Mouse (Mus musculus) hindbrain, embryonic 15.5 days (tissue): Measurements from ENCODE around the gene Vmn1r77. TPM values are rescaled to one million over a fixed set of nuclear protein-coding genes. Genes with fewer than 3 reads are reported as not detected.
"Not testable (repeated sequence)": the region's sequence is repeated elsewhere in the genome, so short reads cannot be mapped to it uniquely, and the experiment has no call there.

Experiments
- ATAC-seq: fragments of 200-750 bp; cut with Nextera tagmentation; 2 replicates; pipeline ENCODE4 v1.8.0; 2017; ENCODE audit warnings: low read depth, moderate number of reproducible peaks, moderate TSS enrichment; ENCODE audit not compliant: low FRiP score
- H3K27ac ChIP-seq: fragments of 300-500 bp; sonication (generic); replicated peaks from 2 replicates; pipeline ENCODE4 v1.5.1; 2015; ENCODE audit warnings: mild to moderate bottlenecking, inconsistent platforms
- H3K27me3 ChIP-seq: fragments of 300-500 bp; sonication (generic); 2 replicates; pipeline ENCODE4 v1.6.1; 2015; ENCODE audit warnings: control low read depth, inconsistent platforms
- H3K36me3 ChIP-seq: fragments of 300-500 bp; sonication (generic); 2 replicates; pipeline ENCODE4 v1.6.1; 2015; ENCODE audit warnings: control low read depth, inconsistent platforms
- H3K4me1 ChIP-seq: fragments of 300-500 bp; sonication (generic); replicated peaks from 2 replicates; pipeline ENCODE4 v1.6.1; 2015; ENCODE audit warnings: control low read depth, inconsistent platforms
- H3K4me2 ChIP-seq: fragments of 300-500 bp; sonication (generic); 2 replicates; pipeline ENCODE4 v1.6.1; 2015; ENCODE audit warnings: moderate library complexity, mild to moderate bottlenecking, inconsistent platforms
- H3K4me3 ChIP-seq: fragments of 300-500 bp; sonication (generic); 2 replicates; pipeline ENCODE4 v1.5.1; 2015; ENCODE audit warnings: mild to moderate bottlenecking, inconsistent platforms
- H3K9ac ChIP-seq: fragments of 300-500 bp; sonication (generic); 2 replicates; pipeline ENCODE4 v1.6.1; 2015; ENCODE audit warnings: inconsistent platforms
- H3K9me3 ChIP-seq: fragments of 300-500 bp; sonication (generic); 2 replicates; pipeline ENCODE4 v1.6.1; 2016; ENCODE audit warnings: control low read depth, inconsistent platforms
- WGBS: fragments of 180-500 bp; shearing (Covaris S2); methylation state at CpG from one replicate; pipeline ENCODE4 v1.1.7; 2015; 5-methylcytosine and 5-hydroxymethylcytosine counted together
- polyA plus RNA-seq: library from polyadenylated mRNA; unstranded; fragments of >200 nt; fragmentation: Nextera tagmentation; extraction: Ambion mirVana; gene quantifications from 2 replicates; pipeline ENCODE4 v1.2.1, GENCODE M21; 2015

Vmn1r77 gene
- not detected in 2 replicates for polyA plus RNA-seq

GRCm38 (mm10) chr7:12036452-12036851 is at the start of gene Vmn1r77:
Gene Vmn1r77, plus strand, starts transcription at chr7:12036752.
- not testable (repeated sequence) for H3K36me3 ChIP-seq

GRCm38 (mm10) chr7:12011491-12011890 is 25.1 kb upstream of the Vmn1r77 start:
- not testable (repeated sequence) for H3K36me3 ChIP-seq, H3K27ac ChIP-seq, H3K4me1 ChIP-seq, H3K4me2 ChIP-seq, H3K9ac ChIP-seq, H3K4me3 ChIP-seq, H3K27me3 ChIP-seq
- 0 out of 2 replicates have a peak, but pooled peaks have one; percentile 51 for ATAC-seq
- 95% methylated on average over 5 of the region's 5 CpGs for WGBS
- H3K9me3 ChIP-seq = peaks cover 50% of the 10 kb centered on the region

More at GRCm38 (mm10) chr7:12036452-12036851, at the start of gene Vmn1r77:
- not testable (repeated sequence) for H3K27me3 ChIP-seq, H3K4me3 ChIP-seq, H3K27ac ChIP-seq, H3K9me3 ChIP-seq, H3K4me1 ChIP-seq, ATAC-seq, H3K4me2 ChIP-seq, H3K9ac ChIP-seq

DNA sequence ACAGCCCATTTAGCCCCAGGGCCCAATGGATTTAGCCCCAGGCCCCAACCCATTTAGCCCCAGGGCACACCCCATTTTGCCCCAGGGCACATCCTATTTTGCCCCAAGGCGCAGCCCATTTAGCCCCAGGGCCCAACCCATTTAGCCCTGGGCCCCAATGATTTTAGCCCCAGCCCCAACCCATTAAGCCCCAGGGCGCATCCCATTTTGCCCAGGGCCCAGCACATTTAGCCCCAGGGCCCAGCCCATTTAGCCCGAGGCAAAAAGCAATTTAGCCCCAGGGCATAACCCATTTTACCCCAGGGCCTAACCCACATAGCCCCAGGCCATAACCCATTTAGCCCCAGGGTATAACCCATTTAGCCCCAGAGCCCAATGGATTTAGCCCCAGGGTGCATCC is 24.2 kb upstream of the Vmn1r77 start:
- H3K4me1 ChIP-seq, H3K4me3 ChIP-seq, ATAC-seq, H3K27ac ChIP-seq, H3K36me3 ChIP-seq, H3K27me3 ChIP-seq, H3K4me2 ChIP-seq, H3K9ac ChIP-seq: not testable (repeated sequence)
- H3K9me3 ChIP-seq = peaks cover 58% of the 10 kb centered on the region
- 89% methylated on average over 3 of the region's 3 CpGs for WGBS

DNA sequence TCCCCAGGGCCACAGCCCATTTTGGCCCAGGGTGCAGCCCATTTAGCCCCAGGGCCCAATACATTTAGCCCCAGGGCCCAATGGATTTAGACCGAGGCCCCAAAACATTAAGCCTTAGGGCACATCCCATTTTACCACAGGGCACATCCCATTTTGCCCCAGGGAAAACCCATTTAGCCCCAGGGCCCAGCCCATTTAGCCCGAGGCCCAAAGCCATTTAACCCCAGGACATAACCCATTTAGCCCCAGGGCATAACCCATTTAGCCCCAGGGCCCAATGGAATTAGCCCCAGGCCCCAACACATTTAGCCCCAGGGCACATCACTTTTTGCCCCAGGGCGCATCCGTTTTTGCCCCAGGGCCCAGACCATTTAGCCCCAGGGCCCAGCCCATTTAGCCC is 23.4 kb upstream of the Vmn1r77 start:
- WGBS = 78% methylated on average over 4 of the region's 4 CpGs
- Histone ChIP-seq H3K36me3 (no peaks in the 10 kb centered on the region), H3K4me3 (no peak overlapping the region), H3K27me3 (no peaks in the 10 kb centered on the region), H3K4me1 (no peaks in the 10 kb centered on the region), H3K9me3 (peaks cover 62% of the 10 kb centered on the region), H3K9ac (no peak overlapping the region), H3K27ac (no peak overlapping the region), H3K4me2 (no peak overlapping the region)
- ATAC-seq = no peak

GRCm38 (mm10) chr7:12017829-12018228 is 18.7 kb upstream of the Vmn1r77 start:
- H3K4me3 ChIP-seq, H3K4me2 ChIP-seq, H3K36me3 ChIP-seq, H3K27me3 ChIP-seq, H3K4me1 ChIP-seq, H3K27ac ChIP-seq, H3K9ac ChIP-seq: not testable (repeated sequence)
- WGBS = 80% methylated on average over 2 of the region's 2 CpGs
- 0 out of 2 replicates have a peak, but pooled peaks have one; percentile 34 for ATAC-seq
- H3K9me3 ChIP-seq = peaks cover 51% of the 10 kb centered on the region

GRCm38 (mm10) chr7:12040664-12041063 is 4.1 kb downstream of the Vmn1r77 start:
- no peaks in the 10 kb centered on the region for H3K36me3 ChIP-seq
- WGBS = 73% methylated on average over 2 of the region's 2 CpGs
- H3K9me3 ChIP-seq = peaks cover 2% of the 10 kb centered on the region; the same call in 1 of the 2 replicates
- no peak overlapping the region for H3K4me3 ChIP-seq
- H3K9ac ChIP-seq = no peak overlapping the region
- no peak overlapping the region for H3K27ac ChIP-seq
- H3K4me2 ChIP-seq = no peak overlapping the region
- H3K27me3 ChIP-seq = no peaks in the 10 kb centered on the region
- no peaks in the 10 kb centered on the region for H3K4me1 ChIP-seq
- ATAC-seq = no peak

Other genes starting within 250 kb of the Vmn1r77 start
- gene Vmn1r74, start 202.8 kb upstream of the Vmn1r77 start, polyA plus RNA-seq = not detected in 2 replicates
- gene Vmn1r75, start 162.1 kb upstream of the Vmn1r77 start, polyA plus RNA-seq = not detected in 2 replicates
- not detected in 2 replicates for gene Vmn1r76, start 98.5 kb upstream of the Vmn1r77 start, polyA plus RNA-seq
- gene Vmn1r78, start 113.5 kb downstream of the Vmn1r77 start, polyA plus RNA-seq = not detected in 2 replicates
- not detected in 2 replicates for gene Vmn1r79, start 134.5 kb downstream of the Vmn1r77 start, polyA plus RNA-seq
- gene Vmn1r80, start 152.5 kb downstream of the Vmn1r77 start, polyA plus RNA-seq = not detected in 2 replicates
- gene Vmn1r81, start 231.5 kb downstream of the Vmn1r77 start, polyA plus RNA-seq = not detected in 2 replicates